ENCODE assay signal across 8 mouse cellular contexts in genomic region chr2:103865319-103866171, GRCm38 (mm10).
A peak's percentile ranks its signal among the peaks of the same experiment; 100 is the strongest.
DNase-seq lines count a peak whose midpoint lies in the region; ATAC-seq and TF ChIP-seq lines count a peak whose summit lies in the region.

No protein-coding gene starts in this region.

- no peaks in the 10 kb centered on the region for H3K4me1 ChIP-seq in heart, embryonic 10.5 days
- peaks cover 0 to 8% of the 10 kb centered on the region in 2 experiments; a peak in 2 of 4 replicates for H3K4me1 ChIP-seq in CH12.LX (ENCODE audit: control insufficient read depth in 1 of 2, insufficient read depth in 2 of 2)
- no peaks in the 10 kb centered on the region for H3K4me1 ChIP-seq in forebrain, postnatal 0 days (ENCODE audit: insufficient read depth)

- H3K4me2 ChIP-seq in CH12.LX (ENCODE audit: insufficient read depth, low read depth, poor library complexity, severe bottlenecking), result peak overlapping the region; percentile 33; the same call in 1 of the 2 replicates
- no peak overlapping the region for H3K4me2 ChIP-seq in forebrain, postnatal 0 days (ENCODE audit: low read depth)

- H3K36me3 ChIP-seq in heart, embryonic 10.5 days, result no peaks in the 10 kb centered on the region
- no peaks in the 10 kb centered on the region for H3K36me3 ChIP-seq in CH12.LX (replicated peaks in 1 of 2; ENCODE audit: control insufficient read depth in 1 of 2, insufficient read depth in 1 of 2, low read length in 1 of 2)
- no peaks in the 10 kb centered on the region for H3K36me3 ChIP-seq in forebrain, postnatal 0 days (ENCODE audit: insufficient read depth)

- dilution Hi-C loops in CH12.LX (cut with MboI; ENCODE audit: extremely low pct_ligation_motif_present, extremely low pct_unique_long_range_greater_than_20kb, low sequenced_read_pairs), result no loop called here

- no peaks in the 10 kb centered on the region for H3K79me2 ChIP-seq in CH12.LX (replicated peaks; ENCODE audit: control insufficient read depth, extremely low read depth, insufficient read depth, poor library complexity, severe bottlenecking)

- DNase-seq in heart, adult 8-10 months (ENCODE audit: low spot score), result peak; percentile 33
- DNase-seq in heart, embryonic 10.5 days (ENCODE audit: low spot score), result no peak
- peak; percentile 79 for DNase-seq in CH12.LX (ENCODE audit: extremely low read depth)
- DNase-seq in brain, embryonic 18.5 days (ENCODE audit: low read depth, low spot score), result peak; percentile 37
- peak; percentile 78 for DNase-seq in forebrain, postnatal 0 days
- peak; percentile 62 to 80 for DNase-seq in kidney, postnatal 25 days
- peak; percentile 81 for DNase-seq in lung, postnatal 36 days
- DNase-seq in spleen, postnatal 4 days (ENCODE audit: low spot score in 2 of 2), result peak; percentile 72 to 89

- TF ChIP-seq POLR2A in CH12.LX (IDR thresholded peaks at IDR 0.05; ENCODE audit: low read depth, low read length), result no peak

- H3K27me3 ChIP-seq in heart, embryonic 10.5 days (ENCODE audit: insufficient read depth, poor library complexity, severe bottlenecking), result 0 out of 2 replicates have a peak, but pooled peaks cover 14% of the 10 kb centered on the region
- H3K27me3 ChIP-seq in CH12.LX (replicated peaks), result no peaks in the 10 kb centered on the region
- no peaks in the 10 kb centered on the region for H3K27me3 ChIP-seq in forebrain, postnatal 0 days (ENCODE audit: insufficient read depth, low read length)

- peak; percentile 70 to 80 for TF ChIP-seq CTCF in CH12.LX (conservative IDR thresholded peaks at IDR 0.05 in 1 of 2, IDR thresholded peaks at IDR 0.05 in 1 of 2; ENCODE audit: low read depth in 2 of 2, low read length in 2 of 2)
- TF ChIP-seq CTCF in forebrain, postnatal 0 days (IDR thresholded peaks at IDR 0.05; ENCODE audit: low read depth), result peak; percentile 69

- in situ Hi-C loops in CH12.LX (cut with MboI; ENCODE audit: low pct_ligation_motif_present, low pct_unique_long_range_greater_than_20kb, low sequenced_read_pairs), result no loop called here

- 70% methylated on average over 4 of the region's 4 CpGs for WGBS in heart, embryonic 10.5 days
- 66% methylated on average over 4 of the region's 4 CpGs for WGBS in forebrain, postnatal 0 days

- H3K9me3 ChIP-seq in heart, embryonic 10.5 days, result no peaks in the 10 kb centered on the region
- peaks cover 2% of the 10 kb centered on the region for H3K9me3 ChIP-seq in CH12.LX (replicated peaks; ENCODE audit: low read length)
- no peaks in the 10 kb centered on the region for H3K9me3 ChIP-seq in forebrain, postnatal 0 days (ENCODE audit: low read length)

- peak; percentile 70 for TF ChIP-seq RAD21 in CH12.LX (IDR thresholded peaks at IDR 0.05; ENCODE audit: low read depth, low read length)

- peak; percentile 31; the same call in 1 of the 2 replicates for TF ChIP-seq EP300 in CH12.LX (IDR thresholded peaks at IDR 0.05; ENCODE audit: low read length)

- peak; percentile 97 for ATAC-seq in forebrain, postnatal 0 days

- no peak overlapping the region for H3K4me3 ChIP-seq in heart, embryonic 10.5 days
- no peak overlapping the region for H3K4me3 ChIP-seq in CH12.LX (replicated peaks in 1 of 3; ENCODE audit: low read depth in 2 of 3, low read length in 2 of 3, poor library complexity in 1 of 3)
- no peak overlapping the region for H3K4me3 ChIP-seq in forebrain, postnatal 0 days (ENCODE audit: low read depth, low read length)

- no peak overlapping the region for H3K27ac ChIP-seq in heart, embryonic 10.5 days
- no peak overlapping the region for H3K27ac ChIP-seq in CH12.LX (ENCODE audit: insufficient read depth, low read depth)
- no peak overlapping the region for H3K27ac ChIP-seq in forebrain, postnatal 0 days (ENCODE audit: low read depth, low read length)

- no peak overlapping the region for H3K9ac ChIP-seq in CH12.LX (ENCODE audit: insufficient read depth, low read depth)
- H3K9ac ChIP-seq in forebrain, postnatal 0 days, result no peak overlapping the region

TF ChIP-seq in CH12.LX, 34 proteins besides CTCF, POLR2A, EP300 and RAD21:
- no peak for TF ChIP-seq NELFE (IDR thresholded peaks at IDR 0.05; ENCODE audit: low read depth, low read length)
- no peak for TF ChIP-seq TBP (conservative IDR thresholded peaks at IDR 0.05; ENCODE audit: low read depth, low read length)
- no peak for TF ChIP-seq MAX (IDR thresholded peaks at IDR 0.05; ENCODE audit: low read length)
- no peak for TF ChIP-seq USF1 (IDR thresholded peaks at IDR 0.05; ENCODE audit: low read depth, low read length)
- no peak for TF ChIP-seq ETS1 (conservative IDR thresholded peaks at IDR 0.05; ENCODE audit: low read depth, low read length)
- peak; percentile 49; the same call in 1 of the 2 replicates for TF ChIP-seq SMC3 (IDR thresholded peaks at IDR 0.05; ENCODE audit: low read depth, low read length)
- peak; percentile 61; the same call in 1 of the 2 replicates for TF ChIP-seq ZNF384 (IDR thresholded peaks at IDR 0.05; ENCODE audit: low read depth, low read length)
- TF ChIP-seq TCF12 (IDR thresholded peaks at IDR 0.05; ENCODE audit: low read depth, low read length), result no peak
- TF ChIP-seq MYC (IDR thresholded peaks at IDR 0.05; ENCODE audit: low read depth, low read length), result 0 out of 2 replicates have a peak, but pooled peaks have one; percentile 64
- TF ChIP-seq ZMIZ1 (IDR thresholded peaks at IDR 0.05; ENCODE audit: low read depth, low read length), result no peak
- TF ChIP-seq NRF1 (IDR thresholded peaks at IDR 0.05; ENCODE audit: low read depth, low read length), result no peak
- TF ChIP-seq ZC3H11A (IDR thresholded peaks at IDR 0.05; ENCODE audit: low read depth, low read length), result peak; percentile 35; the same call in 1 of the 2 replicates
- TF ChIP-seq MAZ (IDR thresholded peaks at IDR 0.05; ENCODE audit: low read depth, low read length), result no peak
- TF ChIP-seq MAFK (IDR thresholded peaks at IDR 0.05; ENCODE audit: insufficient replicate concordance, low read length), result no peak
- no peak for TF ChIP-seq CHD2 (IDR thresholded peaks at IDR 0.05; ENCODE audit: low read length)
